Mouse (Mus musculus) heart, postnatal 0 days (tissue): ENCODE measurements at regions not wholly inside any gene's neighbourhood (a gene's known extent, or its start where the extent isn't known, plus 50 kb on each side); places are given as distances from the start of the nearest gene placed in this dataset.

Source experiments
- CTCF ChIP-seq: IDR thresholded peaks from 2 replicates; pipeline ENCODE4 v1.5.1; 2016; ENCODE audit warnings: antibody characterized with exemption, control low read depth, low read depth
- EP300 ChIP-seq: IDR thresholded peaks from 2 replicates; pipeline ENCODE4 v1.6.1; 2016; ENCODE audit warnings: antibody characterized with exemption, low read depth

DNA sequence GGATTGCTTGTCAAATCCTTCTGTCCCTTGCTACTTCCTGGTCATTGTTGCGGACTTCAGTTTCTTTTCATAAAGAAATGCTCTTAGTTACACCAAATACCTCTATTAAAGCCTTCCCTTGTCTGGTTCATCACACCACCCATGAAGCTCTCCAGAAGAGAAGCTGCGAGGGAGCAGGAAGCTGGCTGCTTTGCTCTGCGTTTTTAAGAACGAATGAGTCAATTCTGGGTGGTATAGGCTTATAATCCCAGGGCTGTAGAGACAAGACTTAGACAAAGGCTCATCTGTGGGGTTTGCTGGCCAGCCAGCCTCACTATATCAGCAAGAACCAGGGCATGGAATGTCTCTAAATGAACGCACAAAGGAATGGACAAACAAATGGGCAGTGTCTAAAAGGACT, 124.4 kb downstream of the Maf start:
- no peak for TF ChIP-seq CTCF
- TF ChIP-seq EP300, result no peak
